ENCODE assay signal across 16 mouse cellular contexts in the genomic region with DNA sequence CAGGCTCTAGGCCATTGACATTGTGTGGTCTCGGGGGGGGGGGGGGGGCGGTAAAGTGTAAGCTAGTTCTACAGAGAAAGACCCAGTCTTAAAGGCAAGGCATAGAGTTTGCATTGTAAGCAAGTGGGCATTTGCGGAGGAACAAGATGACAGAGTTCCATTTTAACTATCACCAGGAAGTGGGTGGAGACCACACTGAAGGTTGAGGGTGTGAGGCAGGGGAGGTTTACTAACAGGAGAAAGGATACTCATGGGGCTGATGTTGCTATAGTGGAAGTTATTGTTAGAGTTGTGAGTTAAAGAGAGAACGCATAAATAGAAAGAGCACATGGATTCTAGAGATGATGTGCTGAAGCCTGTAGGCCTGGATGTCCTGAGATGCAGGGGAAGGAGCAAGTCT. TPM values are rescaled to one million over a fixed set of nuclear protein-coding genes. Genes with fewer than 3 reads are reported as not detected.
"Had no signal": no experiment of that assay in that cellular context is flagged by ENCODE, and none has a peak within 500 bp of the region (broad histone marks: within the 10 kb centered on the region; RNA-seq: fewer than 3 reads in every experiment).

No protein-coding gene starts in this region.

- H3K4me1 ChIP-seq: neural tube, embryonic 12.5 days had no signal

- DNase-seq: lung, adult 2 months; lung, postnatal 14 days; lung, postnatal 36 days; midbrain, embryonic 14.5 days; right cerebral cortex, postnatal 14 days; thymus, adult 18-20 months; thymus, postnatal 14 days; thymus, postnatal 36 days had no signal

- ATAC-seq: lung, postnatal 0 days; midbrain, embryonic 16.5 days had no signal

- H3K9me3 ChIP-seq: lung, embryonic 15.5 days; midbrain, embryonic 10.5 days; midbrain, embryonic 12.5 days; neural tube, embryonic 12.5 days had no signal

- H3K4me3 ChIP-seq: lung, embryonic 15.5 days; midbrain, embryonic 10.5 days; midbrain, embryonic 12.5 days; myocyte; neural tube, embryonic 12.5 days had no signal

- H3K36me3 ChIP-seq: lung, embryonic 15.5 days; midbrain, embryonic 10.5 days; midbrain, embryonic 12.5 days; neural tube, embryonic 12.5 days had no signal

- H3K4me2 ChIP-seq: lung, embryonic 15.5 days; midbrain, embryonic 12.5 days; neural tube, embryonic 12.5 days had no signal

- H3K9ac ChIP-seq: lung, embryonic 15.5 days; midbrain, embryonic 12.5 days; neural tube, embryonic 12.5 days had no signal

- H3K27ac ChIP-seq: lung, embryonic 15.5 days; midbrain, embryonic 10.5 days; midbrain, embryonic 12.5 days; neural tube, embryonic 12.5 days had no signal

- H3K27me3 ChIP-seq: lung, embryonic 15.5 days; midbrain, embryonic 12.5 days; neural tube, embryonic 12.5 days had no signal

RNA-seq across cellular contexts. Expression of gene Efhc1, which starts 25.1 kb away (rescaled TPM):
- total RNA-seq: megakaryocyte-erythroid progenitor cell, adult 5-6 weeks had no signal
